Comparison of ENCODE assay signal across 10 mouse cellular contexts in genomic region chr2:35291856-35292255, GRCm38 (mm10). TPM values are rescaled to one million over a fixed set of nuclear protein-coding genes. Genes with fewer than 3 reads are reported as not detected.
DNase-seq lines count a peak whose midpoint lies in the region; ATAC-seq and TF ChIP-seq lines count a peak whose summit lies in the region.
"Had no signal": no experiment of that assay in that cellular context is flagged by ENCODE, and none has a peak within 500 bp of the region (broad histone marks: within the 10 kb centered on the region; RNA-seq: fewer than 3 reads in every experiment).

No protein-coding gene starts in this region.

- H3K27ac ChIP-seq in bone marrow, adult 2 months (ENCODE audit: control insufficient read depth, insufficient read depth, low read depth, low read length, poor library complexity) = no peak overlapping the region
- H3K27ac ChIP-seq: hindbrain, embryonic 15.5 days; neural tube, embryonic 13.5 days had no signal

- WGBS in bone marrow, adult 2 months = 22% methylated on average over 3 of the region's 3 CpGs

- TF ChIP-seq CTCF in bone marrow, adult 2 months (IDR thresholded peaks at IDR 0.05; ENCODE audit: control insufficient read depth, insufficient read depth, low read length) = peak; percentile 24; the same call in 1 of the 2 replicates

- no peaks in the 10 kb centered on the region for H3K4me1 ChIP-seq in bone marrow, adult 2 months (ENCODE audit: control insufficient read depth, insufficient read depth, low read length)
- H3K4me1 ChIP-seq: hindbrain, embryonic 15.5 days; neural tube, embryonic 13.5 days had no signal

- peak; percentile 51 for DNase-seq in embryo, embryonic 10 days (ENCODE audit: low spot score)
- DNase-seq in embryo, embryonic 9.5 days (ENCODE audit: extremely low spot score) = no peak
- DNase-seq in left cerebral cortex, postnatal 14 days (ENCODE audit: low spot score in 2 of 2) = peak; percentile 40 to 53
- DNase-seq in left cerebral cortex, postnatal 25 days (ENCODE audit: low spot score in 2 of 2) = no peak
- DNase-seq in heart, postnatal 10 days = peak; percentile 64 to 78
- DNase-seq in mesoderm, embryonic 11.5 days (ENCODE audit: low read depth, low spot score) = peak; percentile 67

- TF ChIP-seq POLR2A in bone marrow, adult 2 months (IDR thresholded peaks at IDR 0.05; ENCODE audit: borderline replicate concordance, control insufficient read depth, low read depth, low read length) = no peak

- ATAC-seq in activated CD4-positive, CD25-positive, alpha-beta regulatory T cell, adult 4 months = no peak

- intact Hi-C loops in left cerebral cortex, postnatal 14 days (cut with DNase I) = loop anchor here (10.0 kb wide), 1 partner anchor 223 kb away; no protein-coding TSS in a partner anchor
- intact Hi-C loops in left cerebral cortex, postnatal 25 days (cut with DNase I) = no loop called here
- intact Hi-C loops in heart, postnatal 10 days (cut with DNase I) = loop anchor here (1.0 to 10.0 kb wide), 3 partner anchors 105 to 640 kb away; partner anchors contain the start of gene 4930402F06Rik

- no peak overlapping the region for H3K4me3 ChIP-seq in bone marrow, adult 2 months (replicated peaks; ENCODE audit: control insufficient read depth, low read depth, low read length)
- H3K4me3 ChIP-seq: hindbrain, embryonic 15.5 days; neural tube, embryonic 13.5 days had no signal

RNA-seq across cellular contexts. Expression of gene Gsn, which starts 35.7 kb away (rescaled TPM):
- 10 to 100 TPM; 49.4 to 81.5 TPM for total RNA-seq in left cerebral cortex, postnatal 14 days (2021)
- 10 to 100 TPM; 63.5 to 75.4 TPM for total RNA-seq in left cerebral cortex, postnatal 25 days (2021)
- 38.0 and 94.8 TPM in 2 replicates for polyA plus RNA-seq in bone marrow, adult 2 months (2011; ENCODE audit: insufficient read depth, insufficient read length, low replicate concordance, missing spikeins)
- total RNA-seq in heart, postnatal 10 days (2021) = 100 to 1,000 TPM; 213 to 249 TPM
- polyA plus RNA-seq in activated CD4-positive, CD25-positive, alpha-beta regulatory T cell, adult 4 months (2017; shearing (Covaris generic)) = 10 to 100 TPM; 27.2 to 28.3 TPM

RNA-seq across cellular contexts. Expression of gene Stom, which starts 44.9 kb away (rescaled TPM):
- 10 to 100 TPM in 1 of 2 experiments, 1 to 10 TPM in 1; 8.0 to 10.1 TPM for total RNA-seq in left cerebral cortex, postnatal 14 days (2021)
- total RNA-seq in left cerebral cortex, postnatal 25 days (2021) = 1 to 10 TPM; 8.3 to 9.1 TPM
- 152 and 203 TPM in 2 replicates for polyA plus RNA-seq in bone marrow, adult 2 months (2011; ENCODE audit: insufficient read depth, insufficient read length, low replicate concordance, missing spikeins)
- total RNA-seq in heart, postnatal 10 days (2021) = 10 to 100 TPM; 56.2 to 61.7 TPM
- polyA plus RNA-seq in activated CD4-positive, CD25-positive, alpha-beta regulatory T cell, adult 4 months (2017; shearing (Covaris generic)) = 1 to 10 TPM; 2.7 to 4.0 TPM

Comparison
In these comparisons a context has a peak if more than half of its experiments do, and no peak if none do; other contexts are left out.
1. DNase-seq: peak in embryo, embryonic 10 days (single experiment), left cerebral cortex, postnatal 14 days (2 of 2), heart, postnatal 10 days (2 of 2) and mesoderm, embryonic 11.5 days (single experiment); none in embryo, embryonic 9.5 days (single experiment) and left cerebral cortex, postnatal 25 days (0 of 2).
2. RNA of gene Stom, which starts 44.9 kb away (total RNA-seq): 56.2 to 61.7 TPM in heart, postnatal 10 days; 8.0 to 10.1 TPM in left cerebral cortex, postnatal 14 days and 8.3 to 9.1 TPM in left cerebral cortex, postnatal 25 days; every median in the first group is over 4 times any median in the second.